Mouse (Mus musculus) embryonic facial prominence, embryonic 15.5 days (tissue): ENCODE measurements around the gene Gfi1b. TPM values are rescaled to one million over a fixed set of nuclear protein-coding genes. Genes with fewer than 3 reads are reported as not detected.

ENCODE experiments used
- ATAC-seq: fragments of 200-750 bp; cut with Nextera tagmentation; 2 replicates; pipeline ENCODE4 v1.8.0; 2017; ENCODE audit warnings: low read depth, moderate TSS enrichment; ENCODE audit not compliant: insufficient number of reproducible peaks, low FRiP score, low TSS enrichment
- H3K27ac ChIP-seq: fragments of 300-500 bp; sonication (generic); replicated peaks from 2 replicates; pipeline ENCODE4 v1.5.1; 2015; ENCODE audit warnings: mild to moderate bottlenecking, inconsistent platforms
- H3K27me3 ChIP-seq: fragments of 300-500 bp; sonication (generic); 2 replicates; pipeline ENCODE4 v1.6.1; 2015; ENCODE audit warnings: inconsistent platforms
- H3K36me3 ChIP-seq: fragments of 300-500 bp; sonication (generic); 2 replicates; pipeline ENCODE4 v1.6.1; 2015; ENCODE audit warnings: mild to moderate bottlenecking, inconsistent platforms
- H3K4me1 ChIP-seq: fragments of 300-500 bp; sonication (generic); 2 replicates; pipeline ENCODE4 v1.6.1; 2015; ENCODE audit warnings: inconsistent platforms
- H3K4me2 ChIP-seq: fragments of 300-500 bp; sonication (generic); replicated peaks from 2 replicates; pipeline ENCODE4 v1.6.1; 2015; ENCODE audit warnings: mild to moderate bottlenecking, inconsistent platforms
- H3K4me3 ChIP-seq: fragments of 300-500 bp; sonication (generic); replicated peaks from 2 replicates; pipeline ENCODE4 v1.5.1; 2015; ENCODE audit warnings: mild to moderate bottlenecking, inconsistent platforms
- H3K9ac ChIP-seq: fragments of 300-500 bp; sonication (generic); 2 replicates; pipeline ENCODE4 v1.6.1; 2015; ENCODE audit warnings: inconsistent platforms
- H3K9me3 ChIP-seq: fragments of 300-500 bp; sonication (generic); replicated peaks from 2 replicates; pipeline ENCODE4 v1.6.1; 2016; ENCODE audit warnings: inconsistent platforms
- whole genome bisulfite sequencing: fragments of 180-500 bp; shearing (Covaris S2); methylation state at CpG from one replicate; pipeline ENCODE4 v1.1.7; 2015; 5-methylcytosine and 5-hydroxymethylcytosine counted together
- polyA plus RNA-seq: library from polyadenylated mRNA; unstranded; fragments of >200 nt; fragmentation: Nextera tagmentation; extraction: Ambion mirVana; gene quantifications from 2 replicates; pipeline ENCODE4 v1.2.1, GENCODE M21; 2015

The Gfi1b gene
- polyA plus RNA-seq, 1 experiment from 2014 or later = not detected

- Histone ChIP-seq H3K36me3 (no peaks in the 10 kb centered on the region), H3K4me1 (peaks cover 9% of the 10 kb centered on the region; the same call in 1 of the 2 replicates), H3K4me3 (no peak overlapping the region), H3K9me3 (no peaks in the 10 kb centered on the region), H3K4me2 (no peak overlapping the region), H3K27ac (no peak overlapping the region), H3K27me3 (no peaks in the 10 kb centered on the region), H3K9ac (no peak overlapping the region)
- ATAC-seq = no peak
- 72% methylated on average over 12 of the region's 12 CpGs for WGBS
Observed at GRCm38 (mm10) chr2:28610716-28611406, 10.9 kb downstream of the Gfi1b start.

DNA sequence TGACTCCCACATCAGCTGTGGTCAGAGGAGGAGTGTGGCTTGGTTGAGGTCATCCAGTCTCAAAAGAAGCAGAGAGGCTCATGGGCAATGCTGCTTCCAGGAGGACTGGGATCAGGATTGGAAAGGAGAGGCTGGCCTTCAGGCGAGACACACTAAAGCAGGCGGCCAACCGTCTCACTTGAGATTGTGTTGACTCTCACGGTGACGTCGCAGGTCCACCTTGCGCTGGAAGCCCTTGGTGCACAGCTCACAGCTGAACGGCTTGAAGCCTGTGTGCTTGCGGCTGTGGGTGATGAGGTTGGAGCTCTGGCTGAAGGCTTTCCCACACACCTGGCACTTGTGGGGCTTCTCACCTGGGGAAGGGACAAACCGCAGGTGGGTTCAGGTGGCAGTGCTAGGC lies 11.9 kb downstream of the Gfi1b start:
- H3K9ac ChIP-seq = no peak overlapping the region
- no peaks in the 10 kb centered on the region for H3K9me3 ChIP-seq
- H3K36me3 ChIP-seq = no peaks in the 10 kb centered on the region
- no peak for ATAC-seq
- WGBS = 86% methylated on average over 10 of the region's 10 CpGs
- peaks cover 9% of the 10 kb centered on the region; the same call in 1 of the 2 replicates for H3K4me1 ChIP-seq
- no peak overlapping the region for H3K4me3 ChIP-seq
- H3K4me2 ChIP-seq = no peak overlapping the region
- H3K27ac ChIP-seq = no peak overlapping the region
- no peaks in the 10 kb centered on the region for H3K27me3 ChIP-seq

GRCm38 (mm10) chr2:28607341-28608165 lies 14.2 kb downstream of the Gfi1b start:
- H3K4me1 ChIP-seq = peaks cover 9% of the 10 kb centered on the region; the same call in 1 of the 2 replicates
- H3K4me3 ChIP-seq = no peak overlapping the region
- no peak overlapping the region for H3K9ac ChIP-seq
- no peaks in the 10 kb centered on the region for H3K9me3 ChIP-seq
- ATAC-seq = no peak
- WGBS = 42% methylated on average over 10 of the region's 10 CpGs
- no peaks in the 10 kb centered on the region for H3K36me3 ChIP-seq
- H3K4me2 ChIP-seq = no peak overlapping the region
- no peak overlapping the region for H3K27ac ChIP-seq
- no peaks in the 10 kb centered on the region for H3K27me3 ChIP-seq

GRCm38 (mm10) chr2:28606601-28607340 lies 15.0 kb downstream of the Gfi1b start:
- Histone ChIP-seq H3K9ac (no peak overlapping the region), H3K36me3 (no peaks in the 10 kb centered on the region), H3K9me3 (no peaks in the 10 kb centered on the region), H3K27me3 (no peaks in the 10 kb centered on the region), H3K4me2 (no peak overlapping the region), H3K4me1 (peaks cover 9% of the 10 kb centered on the region; the same call in 1 of the 2 replicates), H3K27ac (no peak overlapping the region), H3K4me3 (no peak overlapping the region)
- 63% methylated on average over 8 of the region's 8 CpGs for WGBS
- ATAC-seq = no peak

- no peaks in the 10 kb centered on the region for H3K9me3 ChIP-seq
- no peak overlapping the region for H3K4me3 ChIP-seq
- H3K27ac ChIP-seq = no peak overlapping the region
- no peak for ATAC-seq
- H3K27me3 ChIP-seq = no peaks in the 10 kb centered on the region
- 63% methylated on average over 14 of the region's 14 CpGs for WGBS
- no peak overlapping the region for H3K4me2 ChIP-seq
- peaks cover 9% of the 10 kb centered on the region; the same call in 1 of the 2 replicates for H3K4me1 ChIP-seq
- H3K36me3 ChIP-seq = no peaks in the 10 kb centered on the region
- no peak overlapping the region for H3K9ac ChIP-seq
Observed at GRCm38 (mm10) chr2:28605789-28606541, 15.8 kb downstream of the Gfi1b start.

- no peak overlapping the region for H3K27ac ChIP-seq
- H3K27me3 ChIP-seq = no peaks in the 10 kb centered on the region
- no peak for ATAC-seq
- peaks cover 9% of the 10 kb centered on the region; the same call in 1 of the 2 replicates for H3K4me1 ChIP-seq
- H3K9me3 ChIP-seq = no peaks in the 10 kb centered on the region
- H3K4me2 ChIP-seq = no peak overlapping the region
- H3K9ac ChIP-seq = no peak overlapping the region
- 83% methylated on average over 5 of the region's 5 CpGs for WGBS
- no peaks in the 10 kb centered on the region for H3K36me3 ChIP-seq
- no peak overlapping the region for H3K4me3 ChIP-seq
Observed at GRCm38 (mm10) chr2:28603542-28603941, 18.2 kb downstream of the Gfi1b start.

- H3K4me1 ChIP-seq = 0 out of 2 replicates have a peak, but pooled peaks cover under 1% of the 10 kb centered on the region
- H3K9ac ChIP-seq = no peak overlapping the region
- H3K4me3 ChIP-seq = no peak overlapping the region
- no peaks in the 10 kb centered on the region for H3K36me3 ChIP-seq
- no peak overlapping the region for H3K27ac ChIP-seq
- no peak for ATAC-seq
- H3K4me2 ChIP-seq = no peak overlapping the region
- 57% methylated on average over 12 of the region's 12 CpGs for WGBS
- H3K9me3 ChIP-seq = no peaks in the 10 kb centered on the region
- no peaks in the 10 kb centered on the region for H3K27me3 ChIP-seq
Observed at GRCm38 (mm10) chr2:28601720-28602590, 19.8 kb downstream of the Gfi1b start.

DNA sequence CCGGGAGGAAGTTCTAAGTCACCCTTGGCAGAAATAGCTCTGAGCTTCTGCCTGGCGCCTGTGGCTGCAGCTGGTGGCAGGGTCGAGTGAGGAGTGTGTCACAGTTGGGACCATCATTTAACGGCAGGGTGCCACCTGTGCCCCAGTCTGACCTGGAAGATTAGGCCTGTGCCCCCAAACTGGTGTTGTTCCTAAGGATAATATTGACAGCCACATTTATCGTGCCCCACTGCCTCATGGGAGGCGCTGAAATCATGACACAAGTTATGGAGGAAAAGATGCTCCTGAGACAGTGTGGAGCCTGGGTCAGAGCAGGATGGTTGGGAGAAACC lies 22.2 kb downstream of the Gfi1b start:
- Histone ChIP-seq H3K27me3 (no peaks in the 10 kb centered on the region), H3K9me3 (no peaks in the 10 kb centered on the region), H3K4me1 (no peaks in the 10 kb centered on the region), H3K4me2 (no peak overlapping the region), H3K36me3 (no peaks in the 10 kb centered on the region), H3K4me3 (no peak overlapping the region), H3K27ac (no peak overlapping the region), H3K9ac (no peak overlapping the region)
- WGBS = 73% methylated on average over 6 of the region's 6 CpGs
- no peak for ATAC-seq

- no peaks in the 10 kb centered on the region for H3K4me1 ChIP-seq
- H3K27ac ChIP-seq = no peak overlapping the region
- WGBS = 52% methylated on average over 12 of the region's 12 CpGs
- H3K36me3 ChIP-seq = no peaks in the 10 kb centered on the region
- ATAC-seq = no peak
- no peak overlapping the region for H3K4me2 ChIP-seq
- 0 out of 2 replicates have a peak, but pooled peaks cover 2% of the 10 kb centered on the region for H3K27me3 ChIP-seq
- H3K9ac ChIP-seq = no peak overlapping the region
- no peak overlapping the region for H3K4me3 ChIP-seq
- H3K9me3 ChIP-seq = no peaks in the 10 kb centered on the region
Observed at GRCm38 (mm10) chr2:28598692-28599568, 22.9 kb downstream of the Gfi1b start.
